Mouse (Mus musculus) left cerebral cortex, postnatal 10 days (tissue): ENCODE measurements at regions not wholly inside any gene's neighbourhood (a gene's known extent, or its start where the extent isn't known, plus 50 kb on each side); places are given as distances from the start of the nearest gene placed in this dataset.

Experiments
- DNase-seq, 2 experiments: peaks; one replicate each; pipeline ENCODE4 v3.0.0; 2021 to 2022; ENCODE audit warnings: low spot score in 2 of 2, mixed read lengths in 1 of 2; ENCODE audit errors: extremely low spot score in 1 of 2
- intact Hi-C: fragments of 180-260 bp; cut with DNase I; formaldehyde crosslinking; loops from one replicate; pipeline ENCODE4 v1.15.1; 2025

DNA sequence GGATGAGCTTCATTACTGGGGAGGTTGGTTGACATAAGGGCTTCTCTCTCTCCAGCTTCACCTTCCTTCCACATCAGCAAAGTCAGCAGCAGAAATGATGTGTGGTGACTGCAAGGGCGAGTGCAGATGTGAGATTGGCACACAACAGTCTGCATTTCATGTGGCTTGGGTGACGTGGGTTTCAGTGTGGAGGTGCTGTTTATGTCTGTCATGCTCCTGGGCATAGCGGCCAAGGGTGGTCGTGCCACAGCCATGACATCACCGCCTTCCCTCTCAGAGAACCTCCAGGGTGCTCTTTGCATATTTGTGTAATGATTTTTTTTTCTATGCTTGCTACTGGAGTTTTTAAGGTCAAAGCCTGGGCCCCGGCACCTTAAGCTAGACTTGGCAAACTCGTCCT, 64.0 kb downstream of the Pthlh start:
- intact Hi-C loops = no loop called here
- no peak for DNase-seq

GRCm38 (mm10) chr6:147199411-147199810, 64.6 kb downstream of the Pthlh start:
- no peak for DNase-seq
- intact Hi-C loops = no loop called here

- intact Hi-C loops = no loop called here
- DNase-seq = no peak
Observed at GRCm38 (mm10) chr6:147196432-147196831, 67.6 kb downstream of the Pthlh start.

- peak in 1 of 2 experiments; percentile 3 for DNase-seq
- intact Hi-C loops = no loop called here
Observed at GRCm38 (mm10) chr6:147195277-147195676, 68.7 kb downstream of the Pthlh start.

DNA sequence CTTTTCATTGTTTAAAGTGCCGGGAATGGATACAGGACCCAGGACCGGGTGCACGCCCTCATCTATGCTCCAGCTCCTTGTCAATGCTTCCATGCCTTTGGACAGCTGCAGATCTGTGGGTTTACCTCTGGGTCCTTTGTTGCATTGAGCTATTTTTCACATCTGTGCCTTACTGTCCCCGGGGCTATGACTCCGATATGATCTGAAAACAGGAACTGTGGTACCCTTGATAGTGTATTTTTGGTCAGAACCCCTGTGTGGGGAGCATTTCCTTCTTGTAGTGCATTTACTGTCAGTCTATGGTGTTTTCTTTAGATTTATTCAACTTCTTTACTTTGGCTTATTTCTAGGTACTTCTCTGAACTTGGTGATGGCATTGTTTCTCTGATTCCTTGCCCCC, 76.3 kb downstream of the Pthlh start:
- DNase-seq = no peak
- intact Hi-C loops = no loop called here

DNA sequence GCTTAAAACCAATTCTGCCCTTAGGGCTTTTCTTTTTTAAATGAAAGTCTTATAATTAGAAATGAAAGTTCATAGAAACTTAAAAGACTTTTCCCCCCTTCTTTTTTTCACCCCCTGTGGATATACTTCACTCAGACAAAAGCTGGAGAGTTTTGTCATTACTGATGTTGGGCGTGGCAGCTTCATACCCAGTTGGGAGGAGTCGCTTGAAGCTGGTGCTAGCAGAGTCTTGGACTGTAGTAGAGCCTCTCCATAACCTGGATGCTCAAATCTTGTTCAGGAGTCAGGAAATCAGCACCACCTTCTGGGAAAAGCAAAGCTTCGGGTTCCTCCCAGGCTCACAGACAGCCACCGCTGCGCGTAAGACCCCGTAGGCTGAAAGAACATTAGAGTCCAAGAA, 85.7 kb downstream of the Pthlh start:
- DNase-seq = no peak
- intact Hi-C loops = no loop called here

GRCm38 (mm10) chr6:147176176-147176575, 85.0 kb downstream of the Klhl42 start:
- intact Hi-C loops = no loop called here
- no peak for DNase-seq
